Mouse (Mus musculus) gastrocnemius, postnatal 25 days (tissue): ENCODE results near the gene Tpbpb. TPM values are rescaled to one million over a fixed set of nuclear protein-coding genes. Genes with fewer than 3 reads are reported as not detected.
"Not testable (repeated sequence)": the region's sequence is repeated elsewhere in the genome, so short reads cannot be mapped to it uniquely, and the experiment has no call there.

Experiments
- DNase-seq: peaks from one replicate; pipeline ENCODE4 v3.0.0; 2022
- long read RNA-seq, 2 experiments: library from polyadenylated mRNA; stranded (forward); transcript quantifications; one replicate each; pipeline ENCODE4 v2.0.0; 2021
- total RNA-seq, 2 experiments: library from RNA; stranded (reverse); gene quantifications; 1 replicate in 1 of 2; 2 replicates in 1 of 2; pipeline ENCODE4 v1.2.3; 2021

Gene Tpbpb
- total RNA-seq: not detected
- long read RNA-seq, experiment 1: 0 reads
- long read RNA-seq, experiment 2: 0 reads

DNA sequence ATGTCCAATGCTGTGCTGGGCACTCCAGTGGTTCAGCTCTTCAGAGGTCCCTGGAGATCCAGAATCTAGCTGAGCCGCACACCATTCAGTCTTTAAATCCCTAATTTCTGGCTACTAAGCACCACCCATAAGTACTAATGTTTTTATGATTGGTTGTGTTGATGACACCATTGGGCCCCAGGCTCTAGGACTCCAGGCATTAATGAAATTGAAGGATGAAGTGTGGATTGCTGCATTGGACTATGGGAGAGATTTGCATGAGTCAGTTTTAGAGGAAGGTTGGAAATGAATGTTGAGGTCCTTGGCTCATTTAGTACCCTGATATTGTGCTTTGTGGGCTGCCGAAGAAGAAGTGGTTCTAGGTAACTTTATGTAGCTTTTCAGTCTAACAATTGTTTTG lies at the start of gene Tpbpb:
Tpbpb (minus strand) TSS at position 101 of the 400 bp plus-strand sequence.
- DNase-seq: not testable (repeated sequence)

DNA sequence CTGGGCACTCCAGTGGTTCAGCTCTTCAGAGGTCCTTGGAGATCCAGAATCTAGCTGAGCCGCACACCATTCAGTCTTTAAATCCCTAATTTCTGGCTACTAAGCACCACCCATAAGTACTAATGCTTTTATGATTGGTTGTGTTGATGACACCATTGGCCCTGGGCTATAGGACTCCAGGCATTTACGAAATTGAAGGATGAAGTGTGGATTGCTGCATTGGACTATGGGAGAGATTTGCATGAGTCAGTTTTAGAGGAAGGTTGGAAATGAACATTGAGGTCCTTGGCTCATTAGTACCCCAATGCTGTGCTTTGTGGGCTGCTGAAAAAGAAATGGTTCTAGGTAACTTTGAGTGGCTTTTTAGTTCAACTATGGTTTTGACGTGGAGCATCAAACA lies 37.2 kb upstream of the Tpbpb start, which contains the start of gene Tpbpa:
Tpbpa (minus strand) TSS at position 101 of the 400 bp plus-strand sequence.
- not testable (repeated sequence) for DNase-seq

DNA sequence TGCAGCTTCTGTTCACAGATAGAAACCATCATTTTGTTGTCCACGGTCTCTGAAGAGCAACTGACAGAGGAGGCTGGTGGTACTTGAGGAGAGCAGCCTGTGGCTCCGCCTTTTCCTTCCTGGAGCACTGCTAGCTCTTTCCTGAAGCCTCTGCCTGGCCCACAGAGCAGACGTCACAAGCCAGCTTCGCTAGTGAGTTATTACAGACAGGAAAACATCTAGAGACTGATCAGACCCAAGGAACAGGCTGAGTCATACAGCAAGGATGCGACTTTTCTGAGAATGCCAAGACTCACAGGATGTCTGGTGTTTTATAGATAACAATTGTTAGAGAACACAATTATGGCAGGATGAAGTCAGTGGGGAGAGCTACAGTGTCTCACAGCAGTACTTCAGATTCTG lies 31.8 kb upstream of the Tpbpb start, which contains the start of the genes Gm49391 and Ctla2a:
Gm49391 (minus strand) TSS at position 72 of the 402 bp plus-strand sequence.
Ctla2a (minus strand) TSS at position 126 of the 402 bp plus-strand sequence.
- peak; percentile 28 for DNase-seq

GRCm38 (mm10) chr13:60935490-60935889 lies 30.8 kb upstream of the Tpbpb start, which contains the start of gene Gm49393:
Gene Gm49393 (minus strand): TSS chr13:60935590.
- DNase-seq: not testable (repeated sequence)

- peak; percentile 67 for DNase-seq
These were observed 7.4 kb downstream of the Tpbpb start, which contains the start of gene Ctla2b for GRCm38 (mm10) chr13:60897328-60897727. Gene Ctla2b (minus strand): TSS chr13:60897447.

- DNase-seq: not testable (repeated sequence)
These were observed 7.9 kb downstream of the Tpbpb start, which contains the start of gene Gm49392 for GRCm38 (mm10) chr13:60896794-60897193. Gene Gm49392 (minus strand): TSS chr13:60896894.

DNA sequence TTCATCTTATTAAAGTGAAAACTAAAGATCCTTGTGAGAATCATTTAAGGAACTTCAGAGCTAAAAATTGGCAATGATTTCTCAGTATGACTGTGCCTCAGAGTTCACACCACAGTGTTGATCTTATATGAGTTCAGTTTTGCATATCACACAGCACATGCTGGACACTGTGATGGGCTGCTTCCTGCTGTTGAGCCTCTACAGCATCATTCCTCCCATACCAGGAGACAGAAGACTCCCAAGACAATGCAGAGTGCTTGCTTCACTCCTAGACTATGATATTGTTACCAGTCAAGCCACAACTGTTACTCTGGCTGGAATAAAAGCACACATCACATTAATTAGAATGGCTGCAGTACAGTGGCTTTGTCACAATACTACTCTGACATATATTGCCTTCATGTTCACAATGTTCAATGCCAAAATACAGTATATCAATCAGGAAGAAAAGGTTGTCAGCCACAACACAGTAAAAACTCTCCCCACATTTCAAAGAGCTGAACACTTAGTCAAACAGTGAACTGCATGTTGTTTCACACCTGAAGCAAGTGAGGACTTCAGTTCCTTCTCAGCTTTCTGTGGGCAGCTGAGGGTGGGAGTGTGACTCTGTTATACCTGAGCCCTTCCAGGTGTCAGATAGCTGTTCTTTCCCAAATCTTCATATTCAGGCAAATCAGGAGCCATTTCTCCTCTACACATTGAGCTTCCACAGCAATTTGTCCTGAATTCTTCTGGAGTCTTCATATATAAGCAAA lies 9.1 kb downstream of the Tpbpb start:
- no peak for DNase-seq

- no peak for DNase-seq
These were observed 12.4 kb downstream of the Tpbpb start for GRCm38 (mm10) chr13:60892301-60892700.

DNA sequence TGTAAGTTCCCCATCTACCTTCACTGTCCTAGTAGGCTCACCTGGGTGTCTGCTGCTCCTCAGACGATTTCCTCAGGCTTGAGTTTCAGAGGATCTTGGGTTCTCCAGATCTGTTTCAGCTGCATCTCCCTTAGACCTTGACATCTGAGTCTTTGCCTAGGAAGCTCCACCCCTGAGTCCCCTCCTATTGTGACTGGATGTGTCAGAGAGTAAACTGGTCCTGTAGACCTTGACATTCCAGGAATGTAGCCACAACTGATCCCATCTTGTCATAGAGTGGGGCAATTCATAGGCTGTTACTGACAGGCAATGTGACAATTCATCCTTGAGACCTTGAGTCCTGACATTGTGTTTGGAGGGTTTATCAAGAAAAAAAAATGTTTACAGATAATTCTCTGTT lies 40.4 kb downstream of the Tpbpb start, which contains the start of gene 4930486L24Rik:
4930486L24Rik (minus strand) TSS at position 195 of the 400 bp plus-strand sequence.
- DNase-seq: no peak

Other genes starting within 250 kb of the Tpbpb start
- gene BC051665, start 118.5 kb downstream of the Tpbpb start, total RNA-seq: not detected
- not detected for gene Ctsll3, start 102.0 kb downstream of the Tpbpb start, total RNA-seq
- under 1 TPM in 1 of 2 experiments, not detected in 1; 0.40 TPM for gene 4930486L24Rik, start 40.4 kb downstream of the Tpbpb start, total RNA-seq
- under 1 TPM; 0.32 to 0.74 TPM for gene Gm49392, start 8.0 kb downstream of the Tpbpb start, total RNA-seq
- gene Ctla2b, start 7.4 kb downstream of the Tpbpb start, total RNA-seq: 1 to 10 TPM; 1.3 to 4.3 TPM
- gene Gm49393, start 30.7 kb upstream of the Tpbpb start, total RNA-seq: not detected
- 1 to 10 TPM in 1 of 2 experiments, under 1 TPM in 1; 0.87 to 1.1 TPM for gene Gm49391, start 31.7 kb upstream of the Tpbpb start, total RNA-seq
- 10 to 100 TPM; 18.1 to 40.9 TPM for gene Ctla2a, start 31.7 kb upstream of the Tpbpb start, total RNA-seq
- gene Tpbpa, start 37.1 kb upstream of the Tpbpb start, total RNA-seq: not detected
- gene Ctsj, start 101.1 kb upstream of the Tpbpb start, total RNA-seq: not detected
- gene Ctsq, start 135.8 kb upstream of the Tpbpb start, total RNA-seq: not detected